Mouse (Mus musculus): ENCODE measurements around the gene Gm5788. TPM values are rescaled to one million over a fixed set of nuclear protein-coding genes. Genes with fewer than 3 reads are reported as not detected.

The Gm5788 gene
- polyA plus RNA-seq, 1 experiment from 2014 or later: not detected

Other genes starting within 250 kb of the Gm5788 start
- gene Vipas39, start 228.5 kb upstream of the Gm5788 start, polyA plus RNA-seq (2016; fragmentation: Nextera tagmentation; extraction: Ambion mirVana): 50.5 and 56.7 TPM in 2 replicates
- 294 and 332 TPM in 2 replicates for gene Ahsa1, start 228.2 kb upstream of the Gm5788 start, polyA plus RNA-seq (2016; fragmentation: Nextera tagmentation; extraction: Ambion mirVana)
- 1.0 and 1.2 TPM in 2 replicates for gene Ism2, start 195.0 kb upstream of the Gm5788 start, polyA plus RNA-seq (2016; fragmentation: Nextera tagmentation; extraction: Ambion mirVana)
- gene Sptlc2, start 106.4 kb upstream of the Gm5788 start, polyA plus RNA-seq (2016; fragmentation: Nextera tagmentation; extraction: Ambion mirVana): 48.2 and 57.4 TPM in 2 replicates
- 329 and 335 TPM in 2 replicates for gene Slirp, start 50.8 kb upstream of the Gm5788 start, polyA plus RNA-seq (2016; fragmentation: Nextera tagmentation; extraction: Ambion mirVana)
- gene Alkbh1, start 50.7 kb upstream of the Gm5788 start, polyA plus RNA-seq (2016; fragmentation: Nextera tagmentation; extraction: Ambion mirVana): 82.0 and 85.6 TPM in 2 replicates
- gene Snw1, start 22.4 kb upstream of the Gm5788 start, polyA plus RNA-seq (2016; fragmentation: Nextera tagmentation; extraction: Ambion mirVana): 147 and 153 TPM in 2 replicates
- not detected in 2 replicates for gene Gm8300, start 19.6 kb downstream of the Gm5788 start, polyA plus RNA-seq (2016; fragmentation: Nextera tagmentation; extraction: Ambion mirVana)
- not detected in 2 replicates for gene Oog1, start 108.0 kb downstream of the Gm5788 start, polyA plus RNA-seq (2016; fragmentation: Nextera tagmentation; extraction: Ambion mirVana)
- gene Gm4027, start 124.1 kb downstream of the Gm5788 start, polyA plus RNA-seq (2016; fragmentation: Nextera tagmentation; extraction: Ambion mirVana): not detected in 2 replicates
- not detected in 2 replicates for gene Gm16381, start 149.9 kb downstream of the Gm5788 start, polyA plus RNA-seq (2016; fragmentation: Nextera tagmentation; extraction: Ambion mirVana)